Mouse (Mus musculus): Measurements from ENCODE around the gene Snrpf. TPM values are rescaled to one million over a fixed set of nuclear protein-coding genes. Genes with fewer than 3 reads are reported as not detected.
A peak's percentile ranks its signal among the peaks of the same experiment; 100 is the strongest.
"Not testable (repeated sequence)": the region's sequence is repeated elsewhere in the genome, so short reads cannot be mapped to it uniquely, and the experiment has no call there.

Snrpf gene
- polyA plus RNA-seq, 2 experiments from 2014 or later: 60.9 to 86.3 TPM

DNA sequence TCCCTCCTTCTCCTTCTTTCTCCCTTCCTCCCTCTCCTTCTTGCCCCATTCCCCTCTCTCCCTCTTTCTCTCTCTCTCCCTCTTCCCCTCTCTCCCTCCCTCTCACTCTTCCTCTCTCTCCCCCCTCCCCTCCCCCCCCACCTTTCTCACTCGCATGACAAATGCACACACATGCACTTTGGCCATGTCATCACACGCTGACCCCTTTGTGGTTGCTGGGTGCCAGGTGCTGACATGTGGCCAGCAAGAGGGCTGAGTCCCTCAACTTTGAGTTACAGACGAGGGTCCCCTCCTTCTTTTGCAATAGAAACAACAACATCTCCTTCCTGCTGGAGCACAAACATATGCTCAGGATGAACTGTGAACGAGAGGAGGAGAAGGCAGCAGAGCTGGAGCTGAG lies 14.5 kb downstream of the Snrpf start:
- ATAC-seq: no peak

DNA sequence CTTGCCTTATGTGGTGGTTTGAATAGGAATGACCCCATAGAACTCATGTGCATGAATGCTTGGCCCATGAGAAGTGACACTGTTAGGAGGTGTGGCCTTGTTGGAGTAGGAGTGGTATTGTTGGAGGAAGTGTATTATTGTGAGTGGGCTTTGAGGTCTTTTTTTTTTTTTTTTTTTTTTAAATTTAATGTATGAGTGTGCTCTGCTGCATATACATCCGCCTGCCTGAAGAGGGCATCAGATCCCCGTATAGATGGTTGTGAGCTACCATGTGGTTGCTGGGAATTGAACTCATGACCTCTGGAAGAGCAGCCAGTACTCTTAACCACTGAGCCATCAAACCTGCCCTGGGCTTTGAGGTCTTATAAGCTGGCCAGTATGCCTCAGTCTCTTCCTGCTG lies 17.3 kb downstream of the Snrpf start:
- ATAC-seq: no peak

DNA sequence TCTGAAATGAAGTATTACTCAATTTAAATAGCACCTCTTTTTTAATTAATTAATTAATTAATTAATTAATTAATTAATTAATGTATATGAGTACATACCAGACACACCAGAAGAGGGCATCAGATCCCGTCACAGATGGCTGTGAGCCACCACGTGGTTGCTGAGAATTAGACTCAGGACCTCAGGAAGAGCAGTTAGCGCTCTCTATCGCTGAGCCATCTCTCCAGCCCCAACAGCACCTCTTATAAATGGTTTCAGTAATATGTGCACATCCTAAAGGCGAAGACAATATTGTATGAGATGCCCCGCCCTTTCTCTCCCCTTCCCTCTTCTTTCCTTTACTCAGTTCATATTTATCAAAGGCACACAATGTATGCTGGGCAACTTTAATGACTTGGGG lies 20.8 kb downstream of the Snrpf start:
- ATAC-seq: no peak

DNA sequence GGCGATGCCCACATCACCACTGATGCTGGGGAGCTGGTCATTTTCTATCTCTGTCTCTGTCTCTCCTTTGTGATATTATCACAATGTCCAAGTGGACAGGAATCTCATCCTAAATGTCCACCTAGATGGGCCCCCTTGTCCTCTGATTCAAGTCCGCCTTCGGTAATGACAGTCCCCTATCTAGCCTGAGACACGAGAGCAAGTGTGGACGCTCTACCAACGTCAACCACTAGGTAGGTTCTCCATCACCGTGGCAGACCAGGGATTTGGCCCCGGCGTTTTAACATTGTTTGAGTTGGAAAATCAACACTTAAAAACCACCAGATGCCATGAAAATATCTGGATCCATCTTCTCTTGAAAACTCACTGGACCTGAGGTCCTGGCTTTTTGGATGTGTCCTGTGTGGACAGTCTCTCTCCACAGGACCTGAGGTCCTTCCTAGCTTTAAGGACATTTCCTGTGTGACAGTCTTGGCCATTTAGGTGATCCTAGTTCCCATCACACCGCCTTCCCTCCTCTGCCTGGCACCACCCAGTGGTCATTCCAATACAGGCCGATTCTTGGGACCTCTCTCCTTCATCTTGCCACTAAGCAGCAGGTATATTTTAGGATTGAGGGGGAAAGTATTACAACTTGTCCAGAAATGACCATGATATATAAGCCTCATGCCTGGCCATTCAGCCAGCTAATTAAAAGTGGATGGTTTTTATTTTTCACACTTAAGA lies 21.5 kb downstream of the Snrpf start:
- no peak for ATAC-seq

DNA sequence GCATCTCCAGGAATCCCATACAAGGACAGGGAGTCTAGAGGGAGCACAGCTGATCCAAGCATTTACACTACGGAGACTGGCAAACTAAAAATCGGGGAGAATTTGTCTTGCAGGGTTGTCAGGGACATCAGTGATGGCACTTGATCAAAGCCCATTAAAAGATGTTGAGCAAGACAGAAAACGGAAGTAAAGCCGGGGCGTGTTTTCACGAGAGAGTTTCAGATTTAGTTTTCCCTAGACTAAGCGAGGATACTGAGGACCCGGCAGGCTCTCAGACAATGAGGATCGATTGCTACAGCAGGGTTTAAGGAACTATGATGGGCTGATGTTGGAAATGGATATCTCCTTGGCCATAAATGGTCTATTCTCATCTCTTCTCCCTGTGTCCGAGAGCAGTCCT lies 22.4 kb downstream of the Snrpf start:
- no peak for ATAC-seq

DNA sequence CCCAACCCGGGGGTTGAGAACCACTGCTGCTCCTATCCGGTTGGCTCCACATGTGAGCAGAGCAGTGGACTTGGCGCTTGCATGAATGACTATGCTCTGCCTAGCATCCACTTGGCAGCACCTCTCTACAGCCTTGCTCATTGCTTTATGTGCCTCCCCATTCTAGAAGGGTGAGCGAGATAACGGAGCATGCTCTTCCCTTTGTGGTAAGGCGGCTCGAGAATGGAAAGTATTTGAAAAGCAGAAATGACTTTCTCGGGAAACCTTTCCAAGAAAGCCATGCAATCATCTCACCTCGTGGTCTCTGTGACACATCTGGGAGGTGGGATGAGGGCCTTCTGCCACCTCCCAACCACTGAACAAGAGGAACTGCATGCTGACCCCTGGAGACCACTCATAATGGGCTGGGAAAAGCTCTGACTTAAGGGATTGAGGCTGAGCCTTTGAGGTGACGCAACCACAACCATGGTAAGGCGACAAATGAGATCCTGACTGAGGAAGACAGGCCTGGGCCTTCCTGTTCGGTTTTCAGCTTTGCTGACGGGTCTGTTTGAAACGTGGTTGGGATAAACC lies 24.9 kb downstream of the Snrpf start:
- ATAC-seq: no peak

DNA sequence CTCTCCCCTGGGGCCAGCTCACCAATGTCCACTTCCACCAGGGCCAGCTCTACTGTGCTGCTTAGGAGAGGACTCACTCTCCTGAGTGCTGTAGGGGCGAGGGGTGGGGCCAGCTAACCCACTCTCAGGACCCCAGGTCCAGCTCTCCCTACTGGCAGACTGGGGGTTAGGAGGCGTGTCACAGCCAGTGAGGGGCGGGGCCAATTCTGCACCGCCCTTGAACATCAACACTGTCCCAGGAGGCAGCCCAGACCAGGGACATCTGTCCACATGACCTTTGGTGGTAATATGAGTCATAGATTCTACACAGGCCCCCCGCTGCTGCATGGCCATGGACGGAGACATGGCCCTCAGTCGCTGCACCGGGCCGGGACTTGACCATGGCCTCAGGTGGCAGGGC lies 29.7 kb downstream of the Snrpf start:
- ATAC-seq: no peak

DNA sequence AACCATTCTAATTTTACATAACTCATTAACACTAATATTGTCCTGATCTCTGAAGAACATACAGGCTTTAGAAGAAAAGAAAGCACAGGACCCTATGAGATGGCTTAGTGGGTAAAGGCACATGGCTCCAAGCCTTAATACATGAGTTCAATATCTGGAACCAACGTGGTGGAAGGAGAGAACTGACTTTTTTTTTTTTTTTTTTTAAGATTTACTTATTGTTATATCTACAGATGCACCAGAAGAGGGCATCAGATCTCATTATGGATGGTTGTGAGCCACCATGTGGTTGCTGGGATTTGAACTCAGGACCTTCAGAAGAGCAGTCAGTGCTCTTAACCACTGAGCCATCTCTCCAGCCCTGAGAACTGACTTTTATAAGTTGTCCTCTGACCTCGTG lies 31.5 kb downstream of the Snrpf start:
- ATAC-seq: not testable (repeated sequence)

DNA sequence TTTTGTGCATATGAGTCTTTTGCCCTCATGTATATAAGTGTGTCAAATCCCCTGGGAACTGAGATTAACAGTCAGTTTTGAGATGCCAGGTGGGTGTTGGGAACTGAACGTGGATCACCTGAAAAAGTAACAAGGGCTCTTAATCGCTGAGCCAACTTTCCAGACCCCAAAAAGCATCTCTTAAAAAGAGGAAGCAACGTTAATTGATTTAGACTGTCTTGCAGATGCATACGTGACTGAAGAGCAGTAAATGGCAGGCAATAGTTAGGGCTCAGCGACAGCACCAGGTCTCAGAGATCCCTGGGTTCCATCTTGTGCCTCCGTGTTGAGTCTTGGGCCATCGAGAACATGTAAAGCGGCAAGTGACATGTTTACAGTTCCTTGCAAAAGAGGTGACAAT lies 36.9 kb downstream of the Snrpf start:
- no peak for ATAC-seq

DNA sequence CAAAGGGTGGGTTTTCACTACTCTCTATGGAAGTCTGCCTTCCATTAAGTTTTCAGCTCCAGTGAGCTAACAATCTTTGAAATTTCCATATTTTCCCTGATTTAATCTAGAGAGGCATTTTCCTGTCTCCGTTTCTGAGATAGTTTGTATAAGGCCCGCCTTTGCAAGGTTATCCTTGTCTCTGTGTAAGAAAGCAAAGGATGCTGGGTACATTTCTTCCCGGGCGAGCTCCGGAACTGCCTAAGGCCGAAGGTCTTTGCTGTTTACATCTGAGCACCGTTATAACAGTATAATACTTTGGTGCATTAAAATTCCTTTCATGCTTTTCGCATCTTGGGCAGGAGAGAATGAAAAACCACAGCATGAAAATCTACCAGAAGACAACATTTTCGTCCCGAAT lies 39.7 kb downstream of the Snrpf start:
- no peak for ATAC-seq

DNA sequence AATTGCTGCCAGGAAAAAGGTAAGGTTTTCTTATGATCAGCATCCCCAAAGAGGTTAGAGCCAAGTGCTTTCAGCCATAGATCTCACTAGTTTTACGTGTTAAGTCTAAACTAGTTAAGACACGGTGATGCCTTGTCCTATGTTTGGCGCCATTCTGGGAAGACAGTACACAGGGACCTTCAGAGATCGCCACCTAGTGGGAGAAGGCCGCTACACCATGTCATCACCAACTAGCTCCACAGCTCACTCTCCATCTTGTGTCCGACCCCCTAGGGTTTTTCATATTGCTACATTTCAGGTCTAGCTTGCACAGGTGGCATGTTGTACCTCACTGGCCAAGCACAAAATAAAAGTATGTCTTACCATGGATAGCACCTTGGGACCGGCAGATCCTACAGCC lies 40.5 kb downstream of the Snrpf start:
- peak; percentile 99 for ATAC-seq

DNA sequence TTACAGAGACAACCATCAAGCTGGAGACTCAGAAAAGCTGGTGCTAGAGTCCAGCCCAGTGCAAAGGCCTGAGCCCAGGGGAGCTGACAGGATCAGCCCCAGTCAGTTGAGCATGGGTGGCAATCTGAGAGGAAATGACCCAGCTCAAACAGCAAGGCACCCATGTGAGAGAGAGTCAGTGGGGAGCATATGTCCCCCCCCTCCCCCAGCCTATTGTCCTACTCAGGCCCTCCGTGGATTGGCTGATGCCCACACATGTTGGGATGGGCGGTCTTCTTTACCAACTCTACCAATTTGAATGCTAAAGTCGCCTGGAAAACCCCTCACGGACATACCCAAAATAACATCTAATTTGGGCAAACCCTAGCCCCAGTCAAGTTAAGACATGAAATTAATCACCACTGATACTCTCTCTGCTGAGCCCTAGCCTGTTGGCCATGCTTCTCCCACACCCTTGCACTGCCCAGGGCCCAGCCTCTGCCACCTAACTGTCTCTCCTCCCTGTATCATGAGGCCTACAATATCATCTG lies 41.7 kb downstream of the Snrpf start:
- no peak for ATAC-seq

DNA sequence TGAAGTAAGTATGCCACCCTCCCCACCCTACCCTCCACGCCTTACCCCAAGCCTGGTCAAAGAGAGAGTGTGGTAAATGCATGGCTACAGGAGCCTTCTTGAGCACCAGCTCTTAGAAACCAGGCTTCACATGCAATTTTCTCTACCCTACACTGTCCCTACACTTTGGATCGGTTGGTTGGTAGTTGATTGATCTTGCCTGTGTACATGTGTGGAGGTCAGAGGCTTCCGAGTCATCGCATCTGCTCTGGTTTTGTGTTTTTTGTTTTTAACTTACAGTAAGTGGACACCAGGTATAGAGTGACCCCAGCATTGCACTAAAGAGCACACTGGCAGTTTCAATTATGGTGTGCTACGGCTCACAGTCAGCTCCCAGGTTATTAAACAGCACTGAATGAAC lies 45.3 kb downstream of the Snrpf start:
- no peak for ATAC-seq

DNA sequence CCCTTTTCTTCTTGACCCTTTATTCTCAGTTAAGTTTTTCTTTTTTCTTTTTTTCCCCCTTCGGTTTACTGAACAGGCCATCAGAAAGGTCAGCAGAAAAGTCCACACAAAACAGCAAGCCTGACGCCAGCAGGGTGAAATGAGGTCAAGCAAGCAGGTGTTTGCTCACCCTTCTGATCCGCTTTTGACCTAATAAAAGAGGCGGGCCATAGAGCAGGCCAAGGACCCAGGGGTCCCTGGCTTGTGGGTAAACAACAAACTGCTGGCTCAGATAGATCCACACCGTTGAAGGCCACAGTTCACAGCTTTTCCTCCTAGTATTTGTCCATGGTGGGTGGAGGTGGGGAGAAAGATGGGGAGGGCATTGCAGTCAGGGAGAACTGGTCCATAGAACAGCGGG lies 46.3 kb downstream of the Snrpf start:
- ATAC-seq: no peak

DNA sequence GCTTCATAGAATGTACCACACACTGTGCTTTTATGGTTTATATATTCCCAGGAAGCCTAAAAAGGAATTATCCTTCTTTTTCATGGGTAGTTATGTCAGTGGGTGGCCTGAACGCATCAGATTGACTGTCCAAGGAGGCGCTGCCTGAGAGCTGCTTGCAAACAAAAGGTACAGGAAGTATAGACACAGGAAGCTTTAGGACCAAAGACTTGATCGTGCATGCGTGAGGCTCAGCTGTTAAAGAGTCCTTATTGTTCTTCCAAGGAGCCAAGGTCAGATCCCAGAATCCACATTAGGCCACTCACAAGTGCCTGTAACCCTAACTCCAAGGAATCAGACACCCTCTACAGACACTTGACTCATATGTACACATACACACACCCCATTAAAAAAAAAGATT lies 47.1 kb downstream of the Snrpf start:
- ATAC-seq: no peak

DNA sequence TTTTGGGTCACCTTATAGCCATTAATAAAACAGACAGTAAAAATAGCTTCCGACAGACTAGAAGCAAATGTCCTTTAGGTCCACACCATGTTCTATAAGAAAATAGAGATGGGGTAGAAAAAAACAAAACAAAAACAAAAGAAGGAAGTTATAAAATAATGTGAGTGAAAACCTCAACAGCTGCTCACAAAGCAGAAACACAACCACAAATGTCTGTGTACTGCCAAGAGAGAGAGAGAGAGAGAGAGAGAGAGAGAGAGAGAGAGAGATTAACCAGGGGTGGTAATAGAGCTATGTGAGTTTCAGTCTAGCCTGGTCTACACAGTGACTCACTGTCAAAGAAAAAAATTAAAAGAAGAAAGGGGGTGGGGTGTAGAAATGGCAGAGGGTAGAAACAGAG lies 47.9 kb downstream of the Snrpf start:
- peak; percentile 7 for ATAC-seq

DNA sequence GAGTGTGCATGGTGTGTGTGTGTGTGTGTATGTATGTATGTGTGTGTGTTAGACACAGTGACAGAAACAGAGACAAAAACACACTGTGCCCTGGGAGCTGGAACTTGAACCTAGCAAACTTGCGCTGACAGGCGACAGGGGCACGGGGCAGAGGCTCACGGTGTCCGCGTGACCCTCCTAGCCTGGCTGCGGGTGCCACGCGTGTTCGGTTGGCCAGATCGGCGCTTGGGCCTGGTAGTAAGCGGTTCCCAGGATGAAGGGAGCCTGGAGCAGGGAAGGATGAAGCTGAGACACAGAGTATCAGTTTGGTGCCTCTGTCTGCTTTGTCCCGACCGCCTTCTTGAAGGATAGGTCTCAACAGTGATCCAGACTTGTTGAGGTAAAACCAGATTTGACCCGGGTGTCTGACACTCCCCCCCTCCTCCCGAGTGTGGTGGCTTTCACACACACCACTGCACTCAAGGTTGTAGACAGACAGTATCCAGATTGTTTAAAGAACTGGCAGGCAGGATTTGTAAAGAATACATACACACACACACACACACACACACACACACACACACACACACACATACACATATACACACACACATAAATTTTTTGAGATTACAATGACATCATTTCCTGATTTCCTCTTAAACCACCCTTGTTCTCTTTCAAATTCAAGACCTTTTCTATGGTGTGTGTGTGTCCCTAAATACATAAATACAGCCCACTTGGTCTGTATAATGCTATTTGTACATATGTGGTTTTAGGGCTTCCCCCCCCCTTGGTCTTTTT lies 48.9 kb downstream of the Snrpf start, which contains the start of gene Ccdc38:
Gene Ccdc38, plus strand, starts transcription at position 202 of the 780 bp plus-strand sequence.
- ATAC-seq: peak; percentile 24

DNA sequence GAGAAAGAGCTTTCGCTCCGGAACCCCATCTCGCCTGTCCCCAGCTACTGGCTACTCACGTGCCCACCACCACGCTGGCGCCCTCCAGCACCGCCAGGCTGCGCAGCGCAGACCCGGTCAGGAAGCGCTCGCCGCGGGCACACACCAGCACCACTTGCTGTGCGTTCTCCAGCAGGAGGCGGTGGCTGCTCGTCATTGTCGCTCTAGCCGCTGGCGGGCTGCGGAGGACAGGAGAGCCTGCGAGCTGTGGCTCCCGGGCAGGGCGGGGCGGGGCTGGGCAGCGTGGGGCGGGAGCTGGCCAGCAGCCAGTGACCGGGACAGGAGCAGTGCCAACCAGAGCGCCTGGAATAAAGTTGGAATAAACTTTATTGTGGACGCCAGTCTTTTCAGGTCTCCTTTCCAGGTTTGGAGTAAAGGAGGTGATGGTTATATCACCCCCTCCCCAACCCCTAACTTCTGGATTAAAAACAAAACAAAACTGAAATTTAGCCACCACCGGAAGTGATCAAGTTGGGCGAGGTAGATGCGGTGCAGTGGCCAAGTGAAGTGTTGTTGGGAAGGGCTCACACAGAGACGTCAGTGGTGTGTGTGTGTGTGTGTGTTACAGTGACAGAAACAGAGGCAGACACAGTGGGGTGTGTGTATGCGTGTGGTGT lies 49.6 kb downstream of the Snrpf start, which contains the start of gene Amdhd1:
Gene Amdhd1, minus strand, starts transcription at position 259 of the 656 bp plus-strand sequence.
- peak; percentile 82 for ATAC-seq

DNA sequence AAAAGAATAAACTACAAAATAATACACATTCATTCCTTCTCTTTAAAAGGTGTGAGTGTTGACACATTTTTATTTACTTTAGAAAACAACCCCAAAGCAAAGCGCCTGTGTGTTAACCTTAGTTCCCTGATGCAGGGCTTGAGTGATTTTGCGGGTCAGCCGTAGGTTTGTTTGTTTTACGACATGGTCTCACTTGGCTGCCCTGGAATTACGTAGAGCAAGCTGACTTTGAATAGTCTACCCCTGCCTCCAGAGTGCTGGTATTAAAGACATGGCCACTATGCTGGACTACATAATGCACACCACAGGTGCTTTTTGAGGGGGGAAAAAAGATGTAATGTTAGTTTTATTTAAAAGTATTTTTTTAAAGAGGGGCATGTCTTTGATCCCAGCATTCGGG lies 50.7 kb downstream of the Snrpf start:
- ATAC-seq: no peak

DNA sequence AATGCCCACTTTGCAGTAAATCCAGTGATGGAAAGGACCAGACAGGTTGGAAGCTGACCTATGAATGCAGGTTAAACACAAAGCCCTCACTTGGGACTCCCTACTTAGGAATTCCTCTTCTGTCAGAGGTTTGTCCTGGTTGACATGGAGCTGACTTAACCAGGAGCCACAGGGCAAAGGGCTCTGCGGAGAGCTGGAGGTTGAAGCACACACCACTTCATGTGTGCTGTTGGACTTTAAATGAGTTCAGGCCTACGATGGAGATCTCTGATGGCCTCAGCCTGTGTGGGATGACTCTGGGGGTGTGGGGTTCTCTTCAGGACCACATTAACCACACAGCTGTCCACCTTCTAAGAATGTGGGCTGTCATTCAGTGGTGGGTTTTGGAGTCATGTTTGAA lies 51.2 kb downstream of the Snrpf start:
- ATAC-seq: no peak

All from activated CD4-positive, CD25-positive, alpha-beta regulatory T cell, adult 4 months (primary cell).